Comparison of ENCODE assay signal across 18 mouse cellular contexts in the genomic region with DNA sequence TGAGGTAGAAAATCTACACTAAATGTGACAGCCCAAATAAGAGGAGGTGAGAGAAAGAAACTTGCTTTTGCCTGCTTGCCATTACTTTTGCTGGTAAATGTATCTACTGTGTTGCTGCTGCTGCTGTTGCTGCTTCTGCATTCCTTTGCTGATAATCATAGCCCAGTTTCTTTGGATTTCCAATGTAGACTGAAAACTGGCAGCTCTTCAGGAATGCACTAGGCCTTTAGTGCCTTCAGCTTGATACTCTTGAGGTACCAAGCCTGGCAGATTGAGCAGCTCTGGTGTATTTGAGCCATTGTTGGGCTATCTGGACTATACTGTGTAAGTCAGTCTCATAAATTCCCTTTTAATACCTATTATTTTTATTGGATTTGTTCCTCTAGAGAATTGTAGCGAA.
"Had no signal": no experiment of that assay in that cellular context is flagged by ENCODE, and none has a peak within 500 bp of the region (broad histone marks: within the 10 kb centered on the region; RNA-seq: fewer than 3 reads in every experiment).

No protein-coding gene starts in this region.

- H3K9me3 ChIP-seq: liver, embryonic 13.5 days; midbrain, embryonic 12.5 days; midbrain, embryonic 15.5 days; neural tube, embryonic 12.5 days; neural tube, embryonic 15.5 days had no signal

- H3K4me1 ChIP-seq: liver, embryonic 13.5 days; midbrain, embryonic 12.5 days; neural tube, embryonic 12.5 days; neural tube, embryonic 15.5 days had no signal

- H3K4me2 ChIP-seq: liver, embryonic 13.5 days; midbrain, embryonic 12.5 days; midbrain, embryonic 15.5 days; neural tube, embryonic 12.5 days; neural tube, embryonic 15.5 days had no signal

- ATAC-seq: intestine, embryonic 16.5 days; midbrain, embryonic 15.5 days had no signal

- DNase-seq: kidney, adult 18-20 months; kidney, adult 9 months; kidney, postnatal 14 days; kidney, postnatal 4 days; layer of hippocampus, adult 9-11 months; liver, embryonic 13.5 days; right cerebral cortex, adult 18-20 months; right cerebral cortex, postnatal 14 days; right cerebral cortex, postnatal 4 days; thymus, adult 2 months; thymus, postnatal 25 days had no signal

- H3K9ac ChIP-seq: liver, embryonic 13.5 days; midbrain, embryonic 12.5 days; midbrain, embryonic 15.5 days; neural tube, embryonic 12.5 days; neural tube, embryonic 15.5 days had no signal

- H3K27ac ChIP-seq: left cerebral cortex, adult 2 months; liver, embryonic 13.5 days; midbrain, embryonic 12.5 days; midbrain, embryonic 15.5 days; neural tube, embryonic 12.5 days; neural tube, embryonic 15.5 days; stomach, postnatal 0 days had no signal

- H3K36me3 ChIP-seq: liver, embryonic 13.5 days; midbrain, embryonic 12.5 days; midbrain, embryonic 15.5 days; neural tube, embryonic 12.5 days; neural tube, embryonic 15.5 days had no signal

- H3K27me3 ChIP-seq: liver, embryonic 13.5 days; midbrain, embryonic 12.5 days; midbrain, embryonic 15.5 days; neural tube, embryonic 12.5 days; neural tube, embryonic 15.5 days had no signal

- H3K4me3 ChIP-seq: left cerebral cortex, adult 2 months; liver, embryonic 13.5 days; midbrain, embryonic 12.5 days; midbrain, embryonic 15.5 days; neural tube, embryonic 12.5 days; neural tube, embryonic 15.5 days had no signal
